Comparison of ENCODE assay signal across 8 mouse cellular contexts in genomic region chr4:129125736-129126451, GRCm38 (mm10). TPM values are rescaled to one million over a fixed set of nuclear protein-coding genes. Genes with fewer than 3 reads are reported as not detected.
DNase-seq lines count a peak whose midpoint lies in the region; ATAC-seq and TF ChIP-seq lines count a peak whose summit lies in the region.

No protein-coding gene starts in this region.

- peak overlapping the region; percentile 25 for H3K4me3 ChIP-seq in heart, embryonic 12.5 days
- H3K4me3 ChIP-seq in limb, embryonic 12.5 days (replicated peaks), result 0 out of 2 replicates have a peak overlapping the region, but pooled peaks have one; percentile 5
- no peak overlapping the region for H3K4me3 ChIP-seq in myocyte

- no peak for TF ChIP-seq POLR2A in myocyte (IDR thresholded peaks at IDR 0.05; ENCODE audit: insufficient read length, low read depth)

- peaks cover 80% of the 10 kb centered on the region for H3K27me3 ChIP-seq in heart, embryonic 12.5 days (replicated peaks)
- peaks cover 59% of the 10 kb centered on the region for H3K27me3 ChIP-seq in limb, embryonic 12.5 days
- H3K27me3 ChIP-seq in myocyte (ENCODE audit: control insufficient read depth, insufficient read depth, insufficient read length), result peaks cover 27% of the 10 kb centered on the region

- DNase-seq in ES-CJ7 (ENCODE audit: low read depth, low spot score) (peak; percentile 38), R1 (ENCODE audit: low read depth, low spot score) (peak; percentile 56)
- no peak for DNase-seq in spleen, adult 12 weeks (ENCODE audit: low spot score)
- no peak for DNase-seq in c-Kit-positive CD71-positive TER-119-positive erythroid progenitor cells, embryonic 14.5 days (ENCODE audit: low spot score)
- DNase-seq in cerebellum, adult 11 months, result no peak

- H3K27ac ChIP-seq in heart, embryonic 12.5 days (ENCODE audit: poor library complexity, severe bottlenecking), result no peak overlapping the region
- H3K27ac ChIP-seq in limb, embryonic 12.5 days, result no peak overlapping the region

- no peaks in the 10 kb centered on the region for H3K9me3 ChIP-seq in heart, embryonic 12.5 days (replicated peaks)
- no peaks in the 10 kb centered on the region for H3K9me3 ChIP-seq in limb, embryonic 12.5 days

- no peak for ATAC-seq in heart, embryonic 12.5 days (ENCODE audit: insufficient number of reproducible peaks, low FRiP score)
- no peak for ATAC-seq in limb, embryonic 12.5 days (ENCODE audit: insufficient number of reproducible peaks, insufficient read depth, low FRiP score, low TSS enrichment, low read depth)

- no peaks in the 10 kb centered on the region for H3K79me2 ChIP-seq in myocyte (ENCODE audit: control insufficient read depth, insufficient read depth)

- peaks cover 40% of the 10 kb centered on the region for H3K4me1 ChIP-seq in heart, embryonic 12.5 days (replicated peaks)
- H3K4me1 ChIP-seq in limb, embryonic 12.5 days (replicated peaks), result peaks cover 44% of the 10 kb centered on the region

- H3K4me2 ChIP-seq in heart, embryonic 12.5 days, result peak overlapping the region; percentile 45
- H3K4me2 ChIP-seq in limb, embryonic 12.5 days, result peak overlapping the region; percentile 33
- H3K4me2 ChIP-seq in myocyte (ENCODE audit: low read depth), result peak overlapping the region; percentile 50

- H3K36me3 ChIP-seq in heart, embryonic 12.5 days, result no peaks in the 10 kb centered on the region
- H3K36me3 ChIP-seq in limb, embryonic 12.5 days, result no peaks in the 10 kb centered on the region
- no peaks in the 10 kb centered on the region for H3K36me3 ChIP-seq in myocyte (ENCODE audit: control insufficient read depth, insufficient read depth)

- 10% methylated on average over 19 of the region's 19 CpGs for WGBS in heart, embryonic 12.5 days
- WGBS in limb, embryonic 12.5 days, result 20% methylated on average over 19 of the region's 19 CpGs

- H3K9ac ChIP-seq in heart, embryonic 12.5 days, result no peak overlapping the region
- H3K9ac ChIP-seq in limb, embryonic 12.5 days (replicated peaks), result no peak overlapping the region

- no peak overlapping the region for H3ac ChIP-seq in myocyte (ENCODE audit: control insufficient read depth, insufficient read length)

TF ChIP-seq in myocyte, 11 proteins besides CTCF, POLR2A, EP300 and RAD21:
- TF ChIP-seq MYOD1 (IDR thresholded peaks at IDR 0.05; ENCODE audit: control insufficient read depth in 1 of 3, insufficient read length in 2 of 3, low read depth in 2 of 3) (peak in 2 of 3 experiments; percentile 37 to 47), E2F4 (IDR thresholded peaks at IDR 0.05; ENCODE audit: insufficient read depth) (no peak)

RNA-seq across cellular contexts. Expression of gene Hpca, which starts 4.1 kb away (rescaled TPM):
- polyA plus RNA-seq in heart, embryonic 12.5 days (2016; fragmentation: Nextera tagmentation; extraction: Ambion mirVana), result 0.27 and 0.50 TPM in 2 replicates
- 0.55 and 0.83 TPM in 2 replicates for polyA plus RNA-seq in limb, embryonic 12.5 days (2016; fragmentation: Nextera tagmentation; extraction: Ambion mirVana)
- 0.12 TPM for polyA plus RNA-seq in myocyte (2012; fragmentation: generic; extraction: Trizol)

RNA-seq across cellular contexts. Expression of gene Fndc5, which starts 10.9 kb away (rescaled TPM):
- 6.9 and 7.8 TPM in 2 replicates for polyA plus RNA-seq in heart, embryonic 12.5 days (2016; fragmentation: Nextera tagmentation; extraction: Ambion mirVana)
- 11.3 and 11.6 TPM in 2 replicates for polyA plus RNA-seq in limb, embryonic 12.5 days (2016; fragmentation: Nextera tagmentation; extraction: Ambion mirVana)
- 41.3 TPM for polyA plus RNA-seq in myocyte (2012; fragmentation: generic; extraction: Trizol)

RNA-seq across cellular contexts. Expression of gene Tmem54, which starts 20.5 kb away (rescaled TPM):
- polyA plus RNA-seq in heart, embryonic 12.5 days (2016; fragmentation: Nextera tagmentation; extraction: Ambion mirVana), result 0.24 and 0.34 TPM in 2 replicates
- polyA plus RNA-seq in limb, embryonic 12.5 days (2016; fragmentation: Nextera tagmentation; extraction: Ambion mirVana), result 4.2 and 4.3 TPM in 2 replicates
- polyA plus RNA-seq in myocyte (2012; fragmentation: generic; extraction: Trizol), result 0.41 TPM

Comparison
In these comparisons a context has a peak if more than half of its experiments do, and no peak if none do; other contexts are left out.
1. DNase-seq: peak in ES-CJ7 (single experiment) and R1 (single experiment); none in spleen, adult 12 weeks (single experiment), c-Kit-positive CD71-positive TER-119-positive erythroid progenitor cells, embryonic 14.5 days (single experiment) and cerebellum, adult 11 months (single experiment).
2. Peak in every context shown above with its lines, with median percentiles within 50 percentile points of each other: H3K4me2 ChIP-seq.